Mouse (Mus musculus): ENCODE results near the gene Lrit3. TPM values are rescaled to one million over a fixed set of nuclear protein-coding genes. Genes with fewer than 3 reads are reported as not detected.

The Lrit3 gene
- not detected in 2 replicates for polyA plus RNA-seq (2016; fragmentation: Nextera tagmentation; extraction: Ambion mirVana)

DNA sequence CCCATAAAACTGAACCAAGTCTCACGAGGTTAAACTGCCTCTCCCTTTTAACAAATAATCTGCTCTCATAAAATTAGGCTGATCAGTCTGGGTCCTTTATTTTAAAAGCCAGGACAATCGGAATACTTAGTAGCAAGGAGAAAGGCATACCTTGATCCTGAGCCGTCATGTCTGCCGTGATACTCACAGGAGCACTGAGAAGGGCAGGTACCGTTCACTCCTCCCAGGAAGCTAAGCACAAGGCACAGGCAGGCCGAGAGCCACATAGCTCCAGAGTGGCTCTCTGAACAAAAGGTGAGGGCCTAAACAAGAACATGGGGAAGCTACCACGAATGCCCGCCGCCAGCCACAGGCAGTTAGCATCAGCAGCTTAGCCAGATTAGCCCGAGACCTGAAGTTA, at the start of gene Lrit3:
Gene Lrit3 (minus strand): TSS at position 266 of the 400 bp plus-strand sequence.
- Histone ChIP-seq H3K4me3 (no peak within 1 kb of the TSS), H3K4me1 (no peaks in the 10 kb centered on the region), H3K4me2 (replicated peaks) (no peak within 1 kb of the TSS), H3K9ac (no peak within 1 kb of the TSS), H3K27me3 (replicated peaks) (no peaks in the 10 kb centered on the region), H3K9me3 (no peaks in the 10 kb centered on the region), H3K36me3 (no peaks in the 10 kb centered on the region), H3K27ac (no peak within 1 kb of the TSS)
- ATAC-seq (ENCODE audit: low FRiP score, low read depth): no peak
- WGBS: 84% methylated on average over 10 of the region's 10 CpGs

DNA sequence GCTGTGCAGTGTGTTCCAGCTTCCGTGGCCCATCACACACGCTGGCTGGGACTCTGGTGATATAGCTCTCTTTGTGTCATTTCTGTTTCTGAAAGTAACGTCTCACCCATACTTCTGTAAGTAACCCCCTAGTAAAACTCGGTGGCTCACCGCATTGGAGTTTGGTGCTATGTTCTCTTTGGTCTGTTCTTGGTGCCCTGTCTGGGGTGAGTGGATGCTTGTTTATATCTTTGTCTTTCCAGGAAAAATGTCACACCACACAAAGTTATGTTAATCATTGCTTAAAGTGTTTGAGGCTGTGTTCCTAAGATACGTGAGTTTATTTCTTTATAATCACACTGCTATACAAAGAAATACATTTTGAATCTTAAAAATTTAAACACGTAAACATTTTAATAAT, 43.0 kb upstream of the Lrit3 start:
- Histone ChIP-seq H3K4me2 (replicated peaks) (no peak overlapping the region), H3K27me3 (replicated peaks) (no peaks in the 10 kb centered on the region), H3K9me3 (no peaks in the 10 kb centered on the region), H3K27ac (no peak overlapping the region), H3K9ac (no peak overlapping the region), H3K36me3 (no peaks in the 10 kb centered on the region), H3K4me1 (no peaks in the 10 kb centered on the region), H3K4me3 (no peak overlapping the region)
- 85% methylated on average over 7 of the region's 7 CpGs for WGBS
- no peak for ATAC-seq (ENCODE audit: low FRiP score, low read depth)

DNA sequence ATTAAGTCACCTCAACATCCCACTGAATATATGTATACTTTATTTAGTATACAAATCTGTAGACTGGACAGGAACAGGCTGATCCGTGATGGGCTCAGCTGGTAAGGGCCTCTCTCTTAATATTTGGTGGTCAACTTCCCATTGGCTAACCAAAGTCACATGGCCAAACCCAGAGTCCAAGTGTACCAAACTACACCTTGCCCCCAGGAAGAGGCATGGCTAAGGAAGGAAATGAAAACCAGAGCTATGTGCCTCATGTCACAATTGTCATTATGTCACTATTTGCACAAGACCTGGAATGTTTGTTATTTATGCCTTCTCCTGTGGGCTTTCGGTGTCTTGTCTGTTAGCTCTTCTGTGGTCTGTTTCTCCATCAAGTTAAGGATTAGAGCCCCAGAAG, 42.0 kb upstream of the Lrit3 start:
- H3K27ac ChIP-seq: no peak overlapping the region
- no peaks in the 10 kb centered on the region for H3K36me3 ChIP-seq
- no peak overlapping the region for H3K4me3 ChIP-seq
- H3K9me3 ChIP-seq: no peaks in the 10 kb centered on the region
- no peaks in the 10 kb centered on the region for H3K27me3 ChIP-seq (replicated peaks)
- H3K4me2 ChIP-seq (replicated peaks): no peak overlapping the region
- H3K9ac ChIP-seq: no peak overlapping the region
- 93% methylated on average over 2 of the region's 2 CpGs for WGBS
- no peak for ATAC-seq (ENCODE audit: low FRiP score, low read depth)
- no peaks in the 10 kb centered on the region for H3K4me1 ChIP-seq

DNA sequence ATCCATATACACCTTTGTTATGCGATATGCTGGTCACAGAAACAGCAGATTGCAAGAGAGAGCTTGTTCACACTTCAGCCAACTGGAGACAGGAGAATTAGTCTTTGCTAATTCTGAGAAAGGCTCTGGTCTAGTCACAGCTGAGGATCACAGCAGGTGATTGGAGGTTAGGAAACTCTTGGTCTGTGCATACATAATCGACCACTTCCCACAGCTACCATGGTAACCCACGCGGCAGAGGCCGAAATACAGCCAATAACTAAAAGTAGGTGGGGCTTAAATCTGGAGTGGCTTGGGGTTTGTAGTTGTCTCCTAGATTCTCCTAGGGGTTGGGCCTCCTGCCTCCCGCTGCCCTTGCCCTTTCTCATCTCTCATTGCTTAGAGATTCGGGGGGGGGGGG, 34.2 kb upstream of the Lrit3 start:
- H3K27ac ChIP-seq: no peak overlapping the region
- no peaks in the 10 kb centered on the region for H3K4me1 ChIP-seq
- no peaks in the 10 kb centered on the region for H3K9me3 ChIP-seq
- no peak overlapping the region for H3K4me3 ChIP-seq
- WGBS: 50% methylated on average over 7 of the region's 7 CpGs
- H3K4me2 ChIP-seq (replicated peaks): no peak overlapping the region
- H3K9ac ChIP-seq: no peak overlapping the region
- H3K36me3 ChIP-seq: no peaks in the 10 kb centered on the region
- no peak for ATAC-seq (ENCODE audit: low FRiP score, low read depth)
- no peaks in the 10 kb centered on the region for H3K27me3 ChIP-seq (replicated peaks)

DNA sequence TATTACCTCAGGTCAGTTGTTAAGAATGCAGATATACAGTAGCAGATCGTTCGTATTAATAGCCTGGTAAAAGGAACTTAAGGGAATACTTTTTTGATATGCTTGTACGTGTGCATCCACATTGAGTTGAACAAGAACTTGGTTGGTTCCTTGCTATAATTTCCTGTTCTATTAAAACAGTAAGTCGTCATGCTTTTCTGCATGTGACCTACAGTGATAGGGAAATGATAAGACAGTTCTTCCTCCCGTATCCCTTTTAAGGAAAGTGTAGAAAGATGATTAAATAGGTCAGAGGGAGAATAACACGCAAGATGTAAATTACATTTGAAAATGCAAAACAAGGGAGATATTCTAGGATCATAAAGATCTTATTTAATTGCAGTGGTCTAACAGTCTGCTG, 33.1 kb upstream of the Lrit3 start:
- Histone ChIP-seq H3K4me2 (replicated peaks) (no peak overlapping the region), H3K9ac (no peak overlapping the region), H3K4me3 (no peak overlapping the region), H3K9me3 (no peaks in the 10 kb centered on the region), H3K27ac (no peak overlapping the region), H3K27me3 (replicated peaks) (no peaks in the 10 kb centered on the region), H3K4me1 (no peaks in the 10 kb centered on the region), H3K36me3 (no peaks in the 10 kb centered on the region)
- 91% methylated on average over 6 of the region's 6 CpGs for WGBS
- ATAC-seq (ENCODE audit: low FRiP score, low read depth): no peak

DNA sequence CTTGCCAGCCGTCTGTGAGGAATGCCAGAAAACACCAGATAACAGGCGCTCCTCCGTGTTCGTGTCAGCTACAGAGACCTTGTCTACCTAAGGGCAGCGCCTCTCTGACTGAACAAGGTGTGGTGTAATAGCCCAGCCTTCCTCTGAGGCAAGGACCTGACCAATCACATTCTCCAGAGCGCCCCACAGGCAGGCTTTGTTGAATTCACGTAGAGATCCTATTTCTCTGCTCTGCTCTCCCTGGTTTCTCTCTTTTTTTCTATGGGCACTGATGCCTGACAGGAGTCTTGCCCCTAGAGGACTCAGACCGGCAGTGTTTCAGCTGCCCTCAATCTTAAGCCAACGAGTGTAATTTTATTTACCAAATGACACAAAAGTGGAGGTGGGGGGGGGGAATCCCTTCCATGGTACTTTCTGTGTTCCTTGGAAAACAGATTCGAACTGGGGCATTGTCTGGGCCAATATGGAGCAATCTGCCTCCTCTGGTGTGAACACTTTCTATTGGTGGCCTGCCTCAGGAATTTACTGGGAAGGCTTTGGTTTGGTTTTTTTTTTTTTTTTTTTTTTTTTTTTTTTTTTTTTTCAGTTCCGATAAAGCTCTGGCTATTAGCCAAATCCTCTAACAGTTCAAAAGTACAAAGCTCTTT, 32.3 kb upstream of the Lrit3 start:
- Histone ChIP-seq H3K36me3 (no peaks in the 10 kb centered on the region), H3K4me2 (replicated peaks) (no peak overlapping the region), H3K9me3 (no peaks in the 10 kb centered on the region), H3K27ac (no peak overlapping the region), H3K4me1 (no peaks in the 10 kb centered on the region), H3K27me3 (replicated peaks) (no peaks in the 10 kb centered on the region), H3K9ac (no peak overlapping the region), H3K4me3 (no peak overlapping the region)
- WGBS: 23% methylated on average over 11 of the region's 11 CpGs
- ATAC-seq (ENCODE audit: low FRiP score, low read depth): no peak

DNA sequence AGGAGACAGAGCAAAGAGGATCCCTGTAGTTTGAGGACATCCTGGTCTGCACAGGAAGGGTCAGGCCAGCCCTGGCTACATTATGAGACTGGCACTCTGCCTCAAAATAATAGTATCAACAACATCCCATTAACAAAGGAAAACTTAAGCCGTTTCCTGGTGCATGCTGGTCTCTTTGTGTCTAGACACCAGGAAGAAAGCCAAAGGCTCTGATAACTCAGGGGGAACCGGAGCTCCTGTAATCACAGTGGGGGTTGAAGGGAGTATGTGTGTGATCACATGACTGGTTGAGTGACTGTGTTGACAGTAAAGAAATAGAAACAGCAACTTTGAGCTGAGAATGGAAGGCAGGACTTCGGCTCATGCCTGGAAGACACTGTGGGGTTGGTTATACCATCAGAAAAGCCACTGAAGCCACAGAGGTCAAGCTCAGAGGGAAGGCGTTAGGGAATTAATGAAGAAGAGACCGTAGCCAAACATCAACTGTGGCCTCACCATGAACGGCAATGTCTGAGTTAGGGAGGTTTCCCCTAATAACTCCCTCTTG, 31.6 kb upstream of the Lrit3 start, which contains the start of gene Cfi:
Gene Cfi (plus strand): TSS at position 497 of the 547 bp plus-strand sequence.
- Histone ChIP-seq H3K4me2 (replicated peaks) (no peak within 1 kb of the TSS), H3K27ac (no peak within 1 kb of the TSS), H3K9ac (no peak within 1 kb of the TSS), H3K4me1 (no peaks in the 10 kb centered on the region), H3K4me3 (no peak within 1 kb of the TSS), H3K36me3 (no peaks in the 10 kb centered on the region), H3K27me3 (replicated peaks) (no peaks in the 10 kb centered on the region), H3K9me3 (no peaks in the 10 kb centered on the region)
- WGBS: 78% methylated on average over 6 of the region's 6 CpGs
- ATAC-seq (ENCODE audit: low FRiP score, low read depth): no peak

DNA sequence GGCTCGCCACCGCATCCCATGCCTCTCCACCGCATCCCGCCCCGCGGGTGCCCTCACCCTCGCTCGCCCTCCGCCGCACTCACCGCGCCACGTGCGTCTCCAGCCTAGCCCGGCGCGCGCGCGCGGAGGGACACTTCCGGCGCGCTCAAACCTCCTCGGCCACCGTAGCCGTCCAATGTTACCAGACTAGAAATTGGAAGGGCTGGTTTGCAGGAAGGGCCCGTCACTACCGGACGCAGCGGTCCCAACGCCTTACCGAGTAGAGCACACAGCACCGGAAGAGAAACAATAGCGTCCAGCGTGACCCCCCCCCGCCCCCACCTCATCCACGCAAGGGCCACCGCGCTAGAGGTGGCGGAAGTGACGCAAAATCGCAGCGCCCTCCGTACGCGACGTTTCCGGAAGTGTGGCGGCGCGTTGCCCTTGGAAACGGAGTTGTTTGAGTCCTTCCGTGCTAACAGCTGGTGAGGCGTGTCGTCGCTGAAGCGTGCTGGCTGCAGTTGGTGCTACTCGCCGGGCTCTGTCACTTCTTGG, 27.3 kb upstream of the Lrit3 start, which contains the start of gene Gar1:
Gene Gar1 (minus strand): TSS at position 362 of the 534 bp plus-strand sequence.
- no peaks in the 10 kb centered on the region for H3K9me3 ChIP-seq

DNA sequence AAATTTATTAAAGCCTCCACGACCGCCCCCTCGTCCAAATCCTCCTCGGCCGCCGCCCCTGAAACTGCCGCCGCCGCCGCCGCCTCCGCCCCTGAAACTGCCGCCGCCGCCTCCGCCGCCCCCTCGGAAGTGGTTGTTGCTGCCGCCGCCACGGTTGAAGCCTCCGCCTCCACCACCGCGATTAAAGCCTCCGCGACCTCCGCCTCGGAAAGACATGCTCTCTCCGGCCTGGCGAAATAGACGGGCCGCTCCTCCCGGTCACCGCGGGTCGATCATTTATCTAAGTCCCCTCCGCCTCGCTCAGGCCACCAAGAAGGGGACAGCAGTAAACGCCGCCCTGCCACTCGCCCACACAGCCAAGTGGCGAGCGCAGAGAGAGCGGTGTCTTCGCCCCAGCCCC, 26.8 kb upstream of the Lrit3 start:
- Histone ChIP-seq H3K27ac (0 out of 2 replicates have a peak overlapping the region, but pooled peaks have one; percentile 37), H3K4me3 (peak overlapping the region; percentile 77), H3K9me3 (no peaks in the 10 kb centered on the region), H3K9ac (peak overlapping the region; percentile 67), H3K4me2 (replicated peaks) (peak overlapping the region; percentile 70), H3K36me3 (peaks cover 17% of the 10 kb centered on the region), H3K27me3 (replicated peaks) (no peaks in the 10 kb centered on the region), H3K4me1 (peaks cover 10% of the 10 kb centered on the region)
- under 1% methylated on average over 45 of the region's 45 CpGs for WGBS
- ATAC-seq (ENCODE audit: low FRiP score, low read depth): no peak

More for the DNA sequence above, 27.3 kb upstream of the Lrit3 start, which contains the start of gene Gar1:
- peak; percentile 95 for ATAC-seq (ENCODE audit: low FRiP score, low read depth)
- Histone ChIP-seq H3K27me3 (replicated peaks) (no peaks in the 10 kb centered on the region), H3K36me3 (peaks cover 12% of the 10 kb centered on the region), H3K27ac (peak within 1 kb of the TSS; percentile 37; the same call in 1 of the 2 replicates), H3K4me3 (peak within 1 kb of the TSS; percentile 77), H3K9ac (peak within 1 kb of the TSS; percentile 67), H3K4me2 (replicated peaks) (peak within 1 kb of the TSS; percentile 70), H3K4me1 (peaks cover 10% of the 10 kb centered on the region)
- under 1% methylated on average over 60 of the region's 60 CpGs for WGBS

DNA sequence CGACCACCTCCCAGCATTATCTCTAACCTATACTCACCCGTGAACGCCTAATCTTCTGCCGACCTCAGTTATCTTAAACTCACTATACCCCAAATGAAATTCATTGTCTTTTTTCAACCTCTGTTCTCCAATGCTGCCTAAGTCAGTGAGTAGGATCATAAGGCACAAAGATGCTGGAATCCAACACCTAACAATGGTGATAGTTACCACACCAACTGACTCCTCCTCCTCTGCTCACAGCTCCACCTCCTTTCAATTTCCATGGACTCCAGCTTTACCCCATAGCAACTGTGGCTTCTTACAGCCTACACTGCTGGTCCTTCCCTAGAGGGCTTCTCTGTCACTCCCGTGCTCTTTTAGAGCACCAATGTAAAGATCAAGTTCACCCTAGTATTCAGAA, 23.9 kb upstream of the Lrit3 start:
- no peak overlapping the region for H3K4me2 ChIP-seq (replicated peaks)
- ATAC-seq (ENCODE audit: low FRiP score, low read depth): no peak
- WGBS: 95% methylated on average over 5 of the region's 5 CpGs
- peaks cover 10% of the 10 kb centered on the region for H3K4me1 ChIP-seq
- H3K27ac ChIP-seq: no peak overlapping the region
- no peak overlapping the region for H3K4me3 ChIP-seq
- no peak overlapping the region for H3K9ac ChIP-seq
- H3K27me3 ChIP-seq (replicated peaks): no peaks in the 10 kb centered on the region
- H3K9me3 ChIP-seq: no peaks in the 10 kb centered on the region
- H3K36me3 ChIP-seq: peaks cover 35% of the 10 kb centered on the region

DNA sequence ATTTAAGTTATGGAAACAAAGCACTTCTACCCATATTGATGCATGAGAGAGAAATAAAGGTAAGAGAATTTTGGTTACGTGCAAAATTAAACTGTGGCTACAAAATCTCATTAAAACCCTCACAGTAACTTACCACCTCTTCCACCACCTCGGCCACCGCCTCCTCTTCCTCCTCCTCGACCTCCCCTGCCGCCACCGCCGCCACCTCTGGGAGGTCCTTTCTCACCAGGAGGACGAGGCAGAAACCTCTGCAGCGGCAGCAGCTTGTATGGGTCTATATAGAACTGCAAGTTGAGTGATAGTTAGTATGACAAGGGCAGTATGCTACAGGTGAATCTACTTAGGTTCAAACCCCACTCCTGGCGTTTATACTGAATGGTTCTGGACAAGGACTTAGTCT, 22.9 kb upstream of the Lrit3 start:
- no peak for ATAC-seq (ENCODE audit: low FRiP score, low read depth)
- Histone ChIP-seq H3K27ac (no peak overlapping the region), H3K4me3 (no peak overlapping the region), H3K9me3 (no peaks in the 10 kb centered on the region), H3K4me1 (peaks cover 10% of the 10 kb centered on the region), H3K27me3 (replicated peaks) (no peaks in the 10 kb centered on the region), H3K4me2 (replicated peaks) (no peak overlapping the region), H3K36me3 (peaks cover 35% of the 10 kb centered on the region), H3K9ac (no peak overlapping the region)
- 95% methylated on average over 10 of the region's 10 CpGs for WGBS

DNA sequence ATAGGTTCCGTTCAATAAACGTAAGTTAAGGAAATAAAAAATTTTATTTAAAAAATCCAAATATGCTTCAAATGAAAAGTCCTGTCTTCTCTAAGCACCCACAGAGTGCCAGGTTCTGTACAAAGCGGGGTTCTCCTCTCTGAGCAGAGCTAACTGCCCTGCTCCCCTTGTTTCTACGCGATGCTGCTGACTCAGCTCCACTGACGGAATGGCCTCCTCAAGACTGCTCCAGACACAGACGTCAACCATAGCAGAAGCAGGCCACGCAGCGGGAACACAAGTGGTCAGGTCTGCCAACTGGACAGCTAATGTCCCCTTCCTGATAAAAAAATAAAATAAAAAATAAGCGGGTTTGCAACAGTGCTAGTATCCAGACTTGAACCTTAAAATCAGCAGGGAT, 21.1 kb upstream of the Lrit3 start:
- Histone ChIP-seq H3K9me3 (no peaks in the 10 kb centered on the region), H3K36me3 (peaks cover 35% of the 10 kb centered on the region), H3K4me3 (no peak overlapping the region), H3K27me3 (replicated peaks) (no peaks in the 10 kb centered on the region), H3K4me2 (replicated peaks) (no peak overlapping the region), H3K9ac (no peak overlapping the region), H3K27ac (no peak overlapping the region), H3K4me1 (peaks cover 7% of the 10 kb centered on the region)
- no peak for ATAC-seq (ENCODE audit: low FRiP score, low read depth)
- WGBS: 94% methylated on average over 10 of the region's 10 CpGs

All from neural tube, embryonic 12.5 days (tissue).